Mouse (Mus musculus) kidney, embryonic 16.5 days (tissue): ENCODE measurements at regions not wholly inside any gene's neighbourhood (a gene's known extent, or its start where the extent isn't known, plus 50 kb on each side); places are given as distances from the start of the nearest gene placed in this dataset.
A peak's percentile ranks its signal among the peaks of the same experiment; 100 is the strongest.

Source experiments
- ATAC-seq: fragments of 200-750 bp; cut with Nextera tagmentation; 2 replicates; pipeline ENCODE4 v1.8.0; 2017; ENCODE audit warnings: moderate TSS enrichment; ENCODE audit not compliant: low FRiP score, low TSS enrichment
- H3K27ac ChIP-seq: fragments of 300-500 bp; sonication (generic); 2 replicates; pipeline ENCODE4 v1.5.1; 2014; ENCODE audit warnings: low read length
- H3K27me3 ChIP-seq: fragments of 300-500 bp; sonication (generic); 2 replicates; pipeline ENCODE4 v1.6.1; 2014; ENCODE audit warnings: low read length, control low read depth, mixed read lengths; ENCODE audit not compliant: insufficient read depth
- H3K36me3 ChIP-seq: fragments of 300-500 bp; sonication (generic); 2 replicates; pipeline ENCODE4 v1.6.1; 2014; ENCODE audit warnings: low read length, control low read depth, mixed read lengths; ENCODE audit not compliant: insufficient read depth
- H3K4me1 ChIP-seq: fragments of 300-500 bp; sonication (generic); 2 replicates; pipeline ENCODE4 v1.6.1; 2014; ENCODE audit warnings: low read length, control low read depth, mixed read lengths; ENCODE audit not compliant: insufficient read depth
- H3K4me2 ChIP-seq: fragments of 300-500 bp; sonication (generic); replicated peaks from 2 replicates; pipeline ENCODE4 v1.6.1; 2014; ENCODE audit warnings: low read depth, low read length
- H3K4me3 ChIP-seq: fragments of 300-500 bp; sonication (generic); 2 replicates; pipeline ENCODE4 v1.5.1; 2014; ENCODE audit warnings: mild to moderate bottlenecking, low read length
- H3K9ac ChIP-seq: fragments of 300-500 bp; sonication (generic); replicated peaks from 2 replicates; pipeline ENCODE4 v1.6.1; 2014; ENCODE audit warnings: low read length
- H3K9me3 ChIP-seq: fragments of 300-500 bp; sonication (generic); 2 replicates; pipeline ENCODE4 v1.6.1; 2016; ENCODE audit warnings: low read length, control low read depth
- WGBS: fragments of 180-500 bp; shearing (Covaris S2); extraction: QIAGEN DNeasy Blood & Tissue Kit; methylation state at CpG from one replicate; pipeline ENCODE4 v1.1.7; 2014; 5-methylcytosine and 5-hydroxymethylcytosine counted together

GRCm38 (mm10) chr14:78790374-78790773, 57.8 kb upstream of the Dgkh start:
- 89% methylated on average over 1 of the region's 1 CpGs for WGBS
- 0 out of 2 replicates have a peak, but pooled peaks cover 2% of the 10 kb centered on the region for H3K9me3 ChIP-seq
- no peak overlapping the region for H3K4me2 ChIP-seq
- H3K27me3 ChIP-seq: no peaks in the 10 kb centered on the region
- H3K4me1 ChIP-seq: no peaks in the 10 kb centered on the region
- H3K27ac ChIP-seq: no peak overlapping the region
- H3K9ac ChIP-seq: no peak overlapping the region
- H3K36me3 ChIP-seq: no peaks in the 10 kb centered on the region
- H3K4me3 ChIP-seq: no peak overlapping the region
- no peak for ATAC-seq

GRCm38 (mm10) chr14:78796796-78797195, 52.1 kb upstream of the Vwa8 start:
- Histone ChIP-seq H3K9me3 (0 out of 2 replicates have a peak, but pooled peaks cover 1% of the 10 kb centered on the region), H3K4me3 (no peak overlapping the region), H3K27me3 (no peaks in the 10 kb centered on the region), H3K4me1 (peaks cover 8% of the 10 kb centered on the region), H3K27ac (no peak overlapping the region), H3K4me2 (no peak overlapping the region), H3K9ac (no peak overlapping the region), H3K36me3 (no peaks in the 10 kb centered on the region)
- WGBS: 58% methylated on average over 4 of the region's 4 CpGs
- ATAC-seq: no peak

- Histone ChIP-seq H3K9ac (no peak overlapping the region), H3K27ac (peak overlapping the region; percentile 54; the same call in 1 of the 2 replicates), H3K9me3 (no peaks in the 10 kb centered on the region), H3K4me3 (no peak overlapping the region), H3K27me3 (no peaks in the 10 kb centered on the region), H3K4me1 (peaks cover 13% of the 10 kb centered on the region), H3K36me3 (no peaks in the 10 kb centered on the region), H3K4me2 (no peak overlapping the region)
- ATAC-seq: peak; percentile 67; the same call in 1 of the 2 replicates
- 37% methylated on average over 3 of the region's 3 CpGs for WGBS
These were observed 50.4 kb upstream of the Vwa8 start for GRCm38 (mm10) chr14:78798478-78798877.
